Mouse (Mus musculus) ES-CJ7 (cell line): ENCODE measurements around the gene Gm3448.
"Not testable (repeated sequence)": the region's sequence is repeated elsewhere in the genome, so short reads cannot be mapped to it uniquely, and the experiment has no call there.

Source experiments
- DNase-seq: peaks from one replicate; pipeline ENCODE4 v3.0.0; 2011; ENCODE audit warnings: low read depth, low spot score

Gene Gm3448

GRCm38 (mm10) chr17:15031414-15031813 lies 9.9 kb downstream of the Gm3448 start:
- not testable (repeated sequence) for DNase-seq

DNA sequence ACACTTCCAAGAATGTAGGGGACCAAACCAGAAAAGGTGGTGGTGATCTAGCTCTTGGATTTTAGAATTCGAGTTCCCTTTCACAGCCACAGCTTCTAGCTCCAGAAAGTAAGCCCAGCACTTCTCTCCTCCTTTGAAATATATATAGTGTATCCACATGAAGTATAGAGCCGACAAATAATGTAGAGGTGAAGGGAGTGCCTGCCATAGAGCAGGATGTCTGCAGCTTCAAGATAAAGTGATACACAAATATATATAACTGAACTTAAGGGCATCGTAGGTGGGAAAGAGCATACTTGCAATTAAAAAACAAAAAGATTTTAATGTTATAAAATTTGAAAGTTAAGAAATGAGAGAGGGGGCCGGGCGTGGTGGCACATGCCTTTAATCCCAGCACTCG lies 15.8 kb downstream of the Gm3448 start:
- DNase-seq = not testable (repeated sequence)

- not testable (repeated sequence) for DNase-seq
These were observed 16.7 kb downstream of the Gm3448 start for GRCm38 (mm10) chr17:15024502-15025193.

- DNase-seq = not testable (repeated sequence)
These were observed 17.4 kb downstream of the Gm3448 start for GRCm38 (mm10) chr17:15023878-15024492.

- not testable (repeated sequence) for DNase-seq
These were observed 19.7 kb downstream of the Gm3448 start for GRCm38 (mm10) chr17:15021503-15022220.

DNA sequence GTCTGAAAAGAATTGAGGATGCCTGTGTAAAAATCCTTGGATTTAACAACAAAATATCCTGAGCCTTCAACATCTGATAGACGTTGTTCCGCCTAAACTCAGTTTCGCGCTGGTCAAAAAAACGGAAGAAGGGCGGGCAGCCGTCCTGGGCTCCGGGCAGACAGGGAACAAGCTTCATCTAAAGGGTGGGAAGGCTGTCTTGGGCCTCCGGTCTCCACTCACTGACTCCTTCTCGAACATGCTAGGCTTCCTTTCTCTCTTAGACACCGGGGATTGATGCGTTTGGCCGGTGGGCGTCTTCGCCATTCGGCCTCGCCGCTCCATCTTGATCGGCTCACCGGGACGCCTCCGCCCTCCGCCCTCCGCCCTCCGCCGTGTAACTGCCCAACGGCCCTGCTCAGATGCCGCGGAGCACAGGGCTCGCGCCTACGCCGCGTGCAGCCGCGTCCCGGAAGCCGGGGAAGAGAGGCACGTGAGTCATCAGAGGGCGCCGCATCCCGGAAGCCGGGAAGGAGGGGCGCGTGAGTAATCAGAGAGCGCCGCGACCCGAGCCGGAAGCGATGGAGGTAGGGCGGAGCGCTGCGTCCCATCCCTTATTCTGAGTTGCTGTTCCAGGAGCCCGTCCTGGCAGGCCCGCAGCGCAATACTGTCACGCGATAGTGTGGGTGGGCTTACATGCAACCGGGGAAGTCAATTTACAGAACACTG lies 31.5 kb downstream of the Gm3448 start, which contains the start of gene Gm3435:
TSS of gene Gm3435 (plus strand) at position 471 of the 708 bp plus-strand sequence.
- DNase-seq = not testable (repeated sequence)

DNA sequence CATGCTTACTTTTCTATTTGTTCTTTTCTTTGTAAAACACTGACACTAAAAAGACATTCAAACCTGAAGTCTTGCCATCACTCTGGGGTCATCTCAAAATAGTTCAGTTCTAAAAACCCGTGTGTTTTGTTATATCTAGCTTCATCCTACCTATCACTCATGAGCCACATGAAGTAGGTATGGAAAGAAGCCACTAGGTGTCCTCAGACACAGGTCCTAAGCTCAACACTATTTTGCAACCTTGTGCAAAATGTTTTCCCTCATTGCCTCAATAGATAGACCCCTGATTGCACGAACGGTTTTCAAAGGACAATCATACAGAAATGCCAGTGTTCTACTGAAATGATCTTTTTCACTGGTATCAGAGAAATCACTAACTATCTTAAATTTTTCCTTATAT lies 32.2 kb downstream of the Gm3448 start:
- not testable (repeated sequence) for DNase-seq

DNA sequence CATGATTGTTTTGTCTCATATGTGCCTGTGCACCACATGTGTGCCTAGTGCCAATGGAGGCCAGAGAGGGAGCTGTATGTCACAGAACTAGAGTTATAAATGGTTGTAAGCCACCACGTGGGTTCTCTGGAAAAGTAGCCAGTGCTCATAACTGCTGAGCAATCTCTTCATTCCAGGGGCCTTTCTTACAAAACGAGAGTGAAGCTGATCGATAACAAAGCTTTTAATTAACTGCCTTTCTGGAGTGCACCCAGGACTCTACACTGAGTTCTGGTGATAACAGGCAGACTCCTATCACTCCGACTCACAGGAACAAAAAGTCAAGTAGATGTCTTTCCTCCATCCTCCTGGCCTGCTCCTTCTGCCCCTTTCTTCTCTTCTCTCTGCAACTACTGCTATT lies 41.3 kb downstream of the Gm3448 start:
- not testable (repeated sequence) for DNase-seq

DNA sequence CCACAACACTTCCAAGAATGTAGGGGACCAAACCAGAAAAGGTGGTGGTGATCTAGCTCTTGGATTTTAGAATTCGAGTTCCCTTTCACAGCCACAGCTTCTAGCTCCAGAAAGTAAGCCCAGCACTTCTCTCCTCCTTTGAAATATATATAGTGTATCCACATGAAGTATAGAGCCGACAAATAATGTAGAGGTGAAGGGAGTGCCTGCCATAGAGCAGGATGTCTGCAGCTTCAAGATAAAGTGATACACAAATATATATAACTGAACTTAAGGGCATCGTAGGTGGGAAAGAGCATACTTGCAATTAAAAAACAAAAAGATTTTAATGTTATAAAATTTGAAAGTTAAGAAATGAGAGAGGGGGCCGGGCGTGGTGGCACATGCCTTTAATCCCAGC lies 47.2 kb downstream of the Gm3448 start:
- DNase-seq = not testable (repeated sequence)

GRCm38 (mm10) chr17:14993139-14993832 lies 48.1 kb downstream of the Gm3448 start:
- DNase-seq = not testable (repeated sequence)

DNA sequence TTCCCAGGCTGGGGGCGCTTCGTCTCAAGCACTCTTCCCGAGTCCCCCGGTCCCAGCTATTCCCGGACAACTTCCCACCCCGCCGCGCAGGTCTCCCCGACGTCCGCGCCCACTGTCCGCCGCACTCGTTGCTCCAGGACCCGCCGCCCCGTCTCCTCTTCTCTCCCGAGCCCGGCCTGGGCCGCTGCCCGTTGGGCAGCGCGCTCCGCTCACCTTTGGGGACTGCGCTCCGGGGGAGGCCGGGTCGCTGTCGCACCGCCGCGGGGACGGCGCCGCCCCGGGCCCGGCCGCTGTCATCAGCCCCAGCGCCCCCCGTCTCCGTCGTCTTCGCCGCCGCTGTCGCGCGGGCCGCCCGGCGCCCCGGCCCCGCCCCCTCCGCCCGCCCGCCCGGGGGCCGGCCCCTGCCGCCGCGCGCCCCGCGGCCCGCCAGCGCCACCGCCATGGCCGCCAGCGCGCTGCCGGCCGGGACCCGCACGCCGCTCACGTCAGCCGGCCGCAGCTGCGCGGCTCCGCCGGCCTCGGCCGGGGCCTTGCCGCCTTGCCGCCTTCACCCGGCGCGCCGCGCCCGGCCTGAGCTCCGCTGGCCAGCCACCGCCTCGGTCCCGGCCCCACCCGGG lies 48.7 kb downstream of the Gm3448 start:
- DNase-seq = not testable (repeated sequence)

GRCm38 (mm10) chr17:14990116-14990702 lies 51.1 kb downstream of the Gm3448 start:
- not testable (repeated sequence) for DNase-seq

DNA sequence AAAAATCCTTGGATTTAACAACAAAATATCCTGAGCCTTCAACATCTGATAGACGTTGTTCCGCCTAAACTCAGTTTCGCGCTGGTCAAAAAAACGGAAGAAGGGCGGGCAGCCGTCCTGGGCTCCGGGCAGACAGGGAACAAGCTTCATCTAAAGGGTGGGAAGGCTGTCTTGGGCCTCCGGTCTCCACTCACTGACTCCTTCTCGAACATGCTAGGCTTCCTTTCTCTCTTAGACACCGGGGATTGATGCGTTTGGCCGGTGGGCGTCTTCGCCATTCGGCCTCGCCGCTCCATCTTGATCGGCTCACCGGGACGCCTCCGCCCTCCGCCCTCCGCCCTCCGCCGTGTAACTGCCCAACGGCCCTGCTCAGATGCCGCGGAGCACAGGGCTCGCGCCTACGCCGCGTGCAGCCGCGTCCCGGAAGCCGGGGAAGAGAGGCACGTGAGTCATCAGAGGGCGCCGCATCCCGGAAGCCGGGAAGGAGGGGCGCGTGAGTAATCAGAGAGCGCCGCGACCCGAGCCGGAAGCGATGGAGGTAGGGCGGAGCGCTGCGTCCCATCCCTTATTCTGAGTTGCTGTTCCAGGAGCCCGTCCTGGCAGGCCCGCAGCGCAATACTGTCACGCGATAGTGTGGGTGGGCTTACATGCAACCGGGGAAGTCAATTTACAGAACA lies 62.8 kb downstream of the Gm3448 start, which contains the start of the genes 9030025P20Rik and Gm3417:
TSS of gene 9030025P20Rik (plus strand) at position 107 of the 677 bp plus-strand sequence.
TSS of gene Gm3417 (minus strand) at position 429 of the 677 bp plus-strand sequence.
- not testable (repeated sequence) for DNase-seq

GRCm38 (mm10) chr17:14977718-14978361 lies 63.5 kb downstream of the Gm3448 start:
- DNase-seq = not testable (repeated sequence)

- DNase-seq = not testable (repeated sequence)
These were observed 72.9 kb downstream of the Gm3448 start for GRCm38 (mm10) chr17:14968373-14968913.

DNA sequence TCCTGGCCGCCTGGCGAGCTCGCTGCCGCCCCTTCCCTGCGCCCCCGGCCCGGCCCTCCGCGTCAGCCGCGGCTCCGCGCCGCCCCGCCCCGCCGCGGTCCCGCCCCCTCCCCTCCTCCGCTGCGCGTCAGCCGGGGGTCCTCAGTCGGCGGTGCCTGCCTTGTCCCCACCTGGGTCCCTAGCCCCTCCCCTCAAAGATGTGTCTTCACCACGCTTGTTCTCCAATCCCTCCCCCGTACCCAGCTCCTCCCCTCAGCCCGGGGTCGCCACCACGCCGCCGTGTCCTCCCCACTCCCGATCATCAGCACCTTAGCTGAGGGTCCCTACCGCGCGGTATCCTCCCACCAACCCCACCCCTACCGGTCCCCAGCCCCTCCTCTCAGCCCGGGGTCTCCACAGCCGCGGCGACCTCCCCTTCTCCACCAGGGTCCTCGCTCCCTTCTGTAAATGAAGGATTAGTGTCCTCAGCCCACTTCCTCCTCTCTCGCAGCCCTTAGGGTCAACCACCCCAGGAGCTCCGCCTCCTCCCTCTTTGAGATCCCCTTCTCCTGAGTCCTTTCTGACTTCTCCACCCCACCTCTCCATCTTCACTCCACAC lies 79.7 kb downstream of the Gm3448 start:
- DNase-seq = not testable (repeated sequence)

- DNase-seq = not testable (repeated sequence)
These were observed 80.3 kb downstream of the Gm3448 start, which contains the start of gene Phf10 for GRCm38 (mm10) chr17:14960951-14961556. Phf10 (minus strand) TSS chr17:14961273.

GRCm38 (mm10) chr17:14960520-14960919 lies 80.8 kb downstream of the Gm3448 start:
- no peak for DNase-seq
